Mouse (Mus musculus): Measurements from ENCODE around the gene Entpd7. TPM values are rescaled to one million over a fixed set of nuclear protein-coding genes. Genes with fewer than 3 reads are reported as not detected.

The Entpd7 gene
- polyA plus RNA-seq, 1 experiment from 2014 or later: 10.5 TPM

GRCm38 (mm10) chr19:43669136-43669759 is 20.2 kb upstream of the Entpd7 start:
- H3K4me1 ChIP-seq (ENCODE audit: control insufficient read depth, insufficient read depth, low read length): peaks cover 10% of the 10 kb centered on the region
- H3K9me3 ChIP-seq (ENCODE audit: control insufficient read depth, low read length): no peaks in the 10 kb centered on the region
- H3K27me3 ChIP-seq (ENCODE audit: control insufficient read depth, insufficient read depth, low read length): no peaks in the 10 kb centered on the region
- WGBS: 78% methylated on average over 8 of the region's 8 CpGs
- DNase-seq (no peak), ATAC-seq (ENCODE audit: low FRiP score, low TSS enrichment) (no peak)
- no peak overlapping the region for H3K27ac ChIP-seq (replicated peaks; ENCODE audit: low read depth, low read length)
- H3K4me3 ChIP-seq (replicated peaks; ENCODE audit: low read depth, low read length): no peak overlapping the region
- no peak overlapping the region for H3K4me2 ChIP-seq (ENCODE audit: low read length)
- H3K36me3 ChIP-seq (ENCODE audit: control insufficient read depth, insufficient read depth, low read length): peaks cover 5% of the 10 kb centered on the region
- no peak overlapping the region for H3K9ac ChIP-seq (replicated peaks; ENCODE audit: low read length)

GRCm38 (mm10) chr19:43671054-43671453 is 18.4 kb upstream of the Entpd7 start:
- 86% methylated on average over 7 of the region's 7 CpGs for WGBS

GRCm38 (mm10) chr19:43673513-43674315 is 15.8 kb upstream of the Entpd7 start:
- H3K9me3 ChIP-seq (ENCODE audit: control insufficient read depth, low read length): no peaks in the 10 kb centered on the region
- ATAC-seq (ENCODE audit: low FRiP score, low TSS enrichment) (no peak), DNase-seq (no peak)
- peaks cover 20% of the 10 kb centered on the region for H3K4me1 ChIP-seq (ENCODE audit: control insufficient read depth, insufficient read depth, low read length)
- H3K9ac ChIP-seq (replicated peaks; ENCODE audit: low read length): peak overlapping the region; percentile 92
- 11% methylated on average over 21 of the region's 21 CpGs for WGBS
- peak overlapping the region; percentile 88 for H3K4me3 ChIP-seq (replicated peaks; ENCODE audit: low read depth, low read length)
- no peaks in the 10 kb centered on the region for H3K27me3 ChIP-seq (ENCODE audit: control insufficient read depth, insufficient read depth, low read length)
- peak overlapping the region; percentile 82 for H3K4me2 ChIP-seq (ENCODE audit: low read length)
- H3K27ac ChIP-seq (replicated peaks; ENCODE audit: low read depth, low read length): no peak overlapping the region
- 0 out of 2 replicates have a peak, but pooled peaks cover 2% of the 10 kb centered on the region for H3K36me3 ChIP-seq (ENCODE audit: control insufficient read depth, insufficient read depth, low read length)

More at GRCm38 (mm10) chr19:43671054-43671453, 18.4 kb upstream of the Entpd7 start:
- H3K4me1 ChIP-seq (ENCODE audit: control insufficient read depth, insufficient read depth, low read length): peaks cover 15% of the 10 kb centered on the region
- H3K36me3 ChIP-seq (ENCODE audit: control insufficient read depth, insufficient read depth, low read length): peaks cover 2% of the 10 kb centered on the region; the same call in 1 of the 2 replicates
- H3K9me3 ChIP-seq (ENCODE audit: control insufficient read depth, low read length): no peaks in the 10 kb centered on the region
- no peak overlapping the region for H3K27ac ChIP-seq (replicated peaks; ENCODE audit: low read depth, low read length)
- no peaks in the 10 kb centered on the region for H3K27me3 ChIP-seq (ENCODE audit: control insufficient read depth, insufficient read depth, low read length)
- ATAC-seq (ENCODE audit: low FRiP score, low TSS enrichment) (no peak), DNase-seq (no peak)
- no peak overlapping the region for H3K4me3 ChIP-seq (replicated peaks; ENCODE audit: low read depth, low read length)
- H3K4me2 ChIP-seq (ENCODE audit: low read length): no peak overlapping the region
- H3K9ac ChIP-seq (replicated peaks; ENCODE audit: low read length): no peak overlapping the region

DNA sequence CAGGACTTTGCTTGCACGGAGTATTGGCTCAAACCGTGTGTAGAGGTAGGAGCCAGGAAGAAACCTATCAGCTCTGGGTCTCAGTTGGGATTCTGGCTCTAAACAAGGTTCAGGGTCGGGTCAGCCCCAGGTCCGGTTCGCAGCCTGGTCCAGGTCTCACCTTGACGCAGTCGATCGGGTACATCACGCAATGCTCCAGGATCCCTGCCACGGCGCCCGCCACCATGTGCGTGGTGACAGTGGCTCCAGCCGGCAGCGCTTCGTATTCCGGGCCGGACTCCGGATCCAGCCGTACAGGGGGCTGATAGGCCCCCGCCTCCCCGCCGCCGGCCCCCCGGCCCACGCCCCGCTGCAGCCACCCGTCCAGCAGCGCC is 15.2 kb upstream of the Entpd7 start:
- peaks cover 20% of the 10 kb centered on the region for H3K4me1 ChIP-seq (ENCODE audit: control insufficient read depth, insufficient read depth, low read length)
- H3K36me3 ChIP-seq (ENCODE audit: control insufficient read depth, insufficient read depth, low read length): 0 out of 2 replicates have a peak, but pooled peaks cover 2% of the 10 kb centered on the region
- ATAC-seq (ENCODE audit: low FRiP score, low TSS enrichment) (peak; percentile 27), DNase-seq (peak; percentile 60)
- H3K4me2 ChIP-seq (ENCODE audit: low read length): peak overlapping the region; percentile 82
- H3K27ac ChIP-seq (replicated peaks; ENCODE audit: low read depth, low read length): peak overlapping the region; percentile 78
- no peaks in the 10 kb centered on the region for H3K9me3 ChIP-seq (ENCODE audit: control insufficient read depth, low read length)
- WGBS: 0% methylated on average over 29 of the region's 29 CpGs
- H3K9ac ChIP-seq (replicated peaks; ENCODE audit: low read length): peak overlapping the region; percentile 92
- H3K4me3 ChIP-seq (replicated peaks; ENCODE audit: low read depth, low read length): peak overlapping the region; percentile 88
- H3K27me3 ChIP-seq (ENCODE audit: control insufficient read depth, insufficient read depth, low read length): no peaks in the 10 kb centered on the region

DNA sequence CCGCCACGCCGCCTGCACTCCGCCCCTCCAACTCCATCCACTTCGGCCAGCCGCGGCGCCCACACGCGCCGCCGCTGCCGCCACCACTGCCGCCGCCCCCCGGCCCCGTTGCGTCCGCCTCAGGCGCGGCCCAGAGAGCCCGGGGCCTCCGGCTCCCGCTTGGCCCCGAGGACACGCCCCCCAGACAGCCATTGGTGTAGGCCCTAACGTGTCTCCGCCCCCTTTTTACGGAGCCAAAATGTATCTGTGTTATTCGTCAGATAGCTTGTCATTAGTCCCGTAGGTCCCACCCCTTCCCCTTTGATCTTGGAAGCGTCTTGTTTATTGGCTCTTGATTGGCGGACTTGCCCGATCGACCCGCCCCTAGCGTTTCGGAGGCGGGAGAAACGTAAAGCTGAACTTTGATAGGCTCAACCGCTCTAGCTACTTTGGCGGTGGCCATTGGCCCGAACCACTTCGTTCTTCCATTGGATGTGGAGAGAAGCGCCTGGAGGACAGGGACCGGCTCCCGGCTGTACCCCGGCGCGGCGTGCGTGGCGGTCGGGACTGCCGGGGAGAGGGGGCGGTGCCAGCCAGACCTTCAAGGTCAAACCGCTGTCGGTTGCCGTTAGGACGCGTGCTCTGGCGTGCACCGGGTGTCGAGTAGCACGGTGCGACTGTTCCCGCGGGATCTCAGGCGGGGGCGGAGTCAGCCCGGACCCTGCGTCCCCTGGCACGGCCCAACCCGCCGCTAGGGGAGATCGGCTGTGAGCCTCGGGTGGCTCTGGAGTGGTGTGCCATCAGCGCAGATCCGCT is 14.5 kb upstream of the Entpd7 start, which contains the start of gene Slc25a28:
TSS of gene Slc25a28 (minus strand) at position 152 of the 795 bp plus-strand sequence.
- Histone ChIP-seq H3K36me3 (ENCODE audit: control insufficient read depth, insufficient read depth, low read length) (0 out of 2 replicates have a peak, but pooled peaks cover 1% of the 10 kb centered on the region), H3K27ac (replicated peaks; ENCODE audit: low read depth, low read length) (peak within 1 kb of the TSS; percentile 94), H3K9ac (replicated peaks; ENCODE audit: low read length) (peak within 1 kb of the TSS; percentile 92), H3K4me2 (ENCODE audit: low read length) (peak within 1 kb of the TSS; percentile 92), H3K4me1 (ENCODE audit: control insufficient read depth, insufficient read depth, low read length) (peaks cover 20% of the 10 kb centered on the region), H3K9me3 (ENCODE audit: control insufficient read depth, low read length) (no peaks in the 10 kb centered on the region), H3K27me3 (ENCODE audit: control insufficient read depth, insufficient read depth, low read length) (no peaks in the 10 kb centered on the region), H3K4me3 (replicated peaks; ENCODE audit: low read depth, low read length) (peak within 1 kb of the TSS; percentile 88)
- under 1% methylated on average over 79 of the region's 79 CpGs for WGBS
- peak; percentile 98 for ATAC-seq (ENCODE audit: low FRiP score, low TSS enrichment)
- DNase-seq: peak; percentile 100

DNA sequence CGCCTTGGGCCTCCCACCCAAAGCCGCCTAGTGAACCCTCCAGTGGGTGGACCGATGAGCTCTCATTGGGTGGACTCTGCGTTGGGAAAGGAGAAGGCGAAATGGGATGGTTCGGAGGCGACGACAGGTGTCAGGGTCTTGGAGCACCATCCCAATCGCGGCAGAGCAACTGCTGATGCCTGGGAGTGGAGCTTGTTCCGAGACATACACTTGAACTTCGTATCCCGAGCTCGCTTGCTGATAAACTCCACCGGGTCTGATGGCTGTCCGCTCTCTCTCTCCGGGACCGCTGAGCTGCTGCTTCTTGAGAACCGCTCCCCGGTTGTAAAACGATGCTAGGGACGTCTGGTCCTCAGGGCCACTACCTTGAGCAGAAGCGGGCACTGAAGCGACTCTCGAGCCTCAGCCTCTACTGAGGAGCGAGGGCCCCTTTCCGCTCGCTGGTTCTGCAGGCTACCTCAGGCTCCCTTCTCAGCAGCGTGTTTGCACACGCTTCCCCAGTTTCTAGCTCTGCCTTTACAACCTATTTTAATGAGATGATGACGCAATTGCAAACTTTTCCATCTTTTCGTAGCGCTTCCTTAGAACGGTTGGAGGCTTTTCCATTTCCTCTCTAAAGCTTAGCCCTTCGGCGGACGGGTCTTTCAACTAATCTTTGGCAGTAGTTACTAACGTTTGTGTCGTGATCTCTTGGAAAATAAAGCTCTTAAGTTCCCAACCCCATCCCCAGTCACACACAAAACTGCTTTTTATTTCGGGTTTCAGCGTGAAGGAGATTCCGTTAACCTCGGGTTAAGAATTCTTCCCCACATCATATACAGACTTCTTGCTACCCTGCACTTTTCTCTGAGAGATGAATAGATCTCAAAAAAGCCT is 13.7 kb upstream of the Entpd7 start:
- ATAC-seq (ENCODE audit: low FRiP score, low TSS enrichment): no peak

DNA sequence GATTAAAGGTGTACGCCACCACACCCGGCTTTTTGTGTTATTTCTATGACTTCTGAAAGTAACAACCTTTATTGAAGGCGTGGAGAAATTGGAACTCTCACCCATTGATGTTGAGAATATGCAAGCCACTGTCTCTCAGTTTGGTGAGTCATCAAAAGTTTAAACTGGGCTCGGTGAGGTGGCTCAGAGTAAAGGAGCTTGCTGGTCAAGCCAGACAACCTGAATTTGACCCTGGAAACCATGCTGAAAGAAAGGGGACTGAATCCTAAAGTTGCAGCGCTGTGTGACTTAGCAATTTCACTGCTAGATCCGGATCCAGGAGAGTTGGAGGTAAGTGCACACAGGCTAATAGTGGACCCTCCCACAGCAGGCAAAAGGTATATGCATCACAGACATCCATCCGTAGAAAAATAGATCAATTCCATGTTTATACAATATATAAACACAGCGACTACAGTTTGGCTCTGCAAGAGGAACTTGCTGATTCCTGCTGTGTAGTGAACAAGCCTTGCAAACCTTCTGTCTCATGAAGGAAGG is 10.9 kb upstream of the Entpd7 start:
- WGBS: 83% methylated on average over 8 of the region's 8 CpGs

More for the DNA sequence above, 13.7 kb upstream of the Entpd7 start:
- H3K36me3 ChIP-seq (ENCODE audit: control insufficient read depth, insufficient read depth, low read length): no peaks in the 10 kb centered on the region
- H3K9ac ChIP-seq (replicated peaks; ENCODE audit: low read length): peak overlapping the region; percentile 56
- WGBS: under 1% methylated on average over 43 of the region's 43 CpGs
- H3K4me2 ChIP-seq (ENCODE audit: low read length): peak overlapping the region; percentile 92
- no peaks in the 10 kb centered on the region for H3K27me3 ChIP-seq (ENCODE audit: control insufficient read depth, insufficient read depth, low read length)
- H3K9me3 ChIP-seq (ENCODE audit: control insufficient read depth, low read length): no peaks in the 10 kb centered on the region
- peak; percentile 65 for DNase-seq
- H3K4me1 ChIP-seq (ENCODE audit: control insufficient read depth, insufficient read depth, low read length): peaks cover 20% of the 10 kb centered on the region
- H3K27ac ChIP-seq (replicated peaks; ENCODE audit: low read depth, low read length): peak overlapping the region; percentile 94
- H3K4me3 ChIP-seq (replicated peaks; ENCODE audit: low read depth, low read length): peak overlapping the region; percentile 88

More for the DNA sequence above, 10.9 kb upstream of the Entpd7 start:
- no peak for ATAC-seq (ENCODE audit: low FRiP score, low TSS enrichment)
- H3K4me1 ChIP-seq (ENCODE audit: control insufficient read depth, insufficient read depth, low read length): peaks cover 12% of the 10 kb centered on the region
- no peaks in the 10 kb centered on the region for H3K27me3 ChIP-seq (ENCODE audit: control insufficient read depth, insufficient read depth, low read length)
- H3K36me3 ChIP-seq (ENCODE audit: control insufficient read depth, insufficient read depth, low read length): no peaks in the 10 kb centered on the region
- no peak for DNase-seq
- no peak overlapping the region for H3K27ac ChIP-seq (replicated peaks; ENCODE audit: low read depth, low read length)
- H3K9ac ChIP-seq (replicated peaks; ENCODE audit: low read length): no peak overlapping the region
- H3K4me2 ChIP-seq (ENCODE audit: low read length): no peak overlapping the region
- no peaks in the 10 kb centered on the region for H3K9me3 ChIP-seq (ENCODE audit: control insufficient read depth, low read length)
- no peak overlapping the region for H3K4me3 ChIP-seq (replicated peaks; ENCODE audit: low read depth, low read length)
